Mouse (Mus musculus) C2C12 (cell line): Measurements from ENCODE around the gene Cdh4.

Experiments
- CEBPB ChIP-seq: IDR thresholded peaks from one replicate; pipeline ENCODE4 v1.6.1; 2011; ENCODE audit warnings: low read depth, mild to moderate bottlenecking, control low read depth, moderate library complexity
- CTCF ChIP-seq: IDR thresholded peaks from one replicate; pipeline ENCODE4 v1.5.1; 2011; ENCODE audit not compliant: control insufficient read depth, insufficient read depth, insufficient read length
- MYOG ChIP-seq: IDR thresholded peaks from one replicate; pipeline ENCODE4 v1.6.1; 2011; ENCODE audit not compliant: control insufficient read depth, insufficient read length; ENCODE audit errors: extremely low read depth
- USF1 ChIP-seq: IDR thresholded peaks from one replicate; pipeline ENCODE4 v1.6.1; 2011; ENCODE audit warnings: low read depth, mild to moderate bottlenecking, control low read depth, moderate library complexity

DNA sequence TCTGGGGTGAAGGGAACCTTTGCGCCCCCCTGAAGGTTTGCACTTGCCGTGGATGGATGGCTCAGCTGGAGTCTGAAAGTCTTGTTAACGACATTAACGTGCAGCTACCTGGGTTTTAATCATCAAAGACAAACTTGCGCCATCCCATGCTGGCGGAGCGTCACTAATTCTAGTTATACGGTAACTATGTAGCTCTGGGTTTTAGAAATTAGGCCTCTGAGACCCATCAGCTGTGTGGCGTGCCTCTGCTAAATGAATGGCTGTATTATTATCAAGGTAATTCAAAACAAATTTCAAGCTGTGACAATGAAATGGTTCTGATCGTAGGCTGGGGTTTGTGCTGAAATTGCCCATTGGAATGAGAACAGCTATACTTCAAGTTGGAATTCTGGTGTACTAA is 228.5 kb downstream of the Cdh4 start:
- no peak for TF ChIP-seq CTCF
- no peak for TF ChIP-seq USF1
- TF ChIP-seq MYOG: no peak
- no peak for TF ChIP-seq CEBPB
